Comparison of ENCODE assay signal across 28 mouse cellular contexts in genomic region chr8:95058661-95059060, GRCm38 (mm10). TPM values are rescaled to one million over a fixed set of nuclear protein-coding genes. Genes with fewer than 3 reads are reported as not detected.
DNase-seq lines count a peak whose midpoint lies in the region; ATAC-seq lines count a peak whose summit lies in the region.
"Had no signal": no experiment of that assay in that cellular context is flagged by ENCODE, and none has a peak within 500 bp of the region (broad histone marks: within the 10 kb centered on the region; RNA-seq: fewer than 3 reads in every experiment).

No protein-coding gene starts in this region.

- DNase-seq in heart, embryonic 10.5 days (ENCODE audit: low spot score): no peak
- DNase-seq in heart, postnatal 36 days: no peak
- DNase-seq in 416B (ENCODE audit: low read depth): peak; percentile 65
- DNase-seq in layer of hippocampus, adult 8-10 months (ENCODE audit: low spot score in 2 of 2): no peak
- DNase-seq in gastrocnemius, postnatal 14 days: no peak
- DNase-seq: adrenal gland, adult 2 months; cerebellum, adult 18-20 months; cerebellum, postnatal 14 days; lung, embryonic 14.5 days; retina, postnatal 1 day; thymus, adult 18-20 months had no signal

- ATAC-seq in common myeloid progenitor, adult 5-6 weeks (replicated peaks; ENCODE audit: low read depth, poor library complexity, severe bottlenecking): peak; percentile 62
- peak; percentile 30 for ATAC-seq in megakaryocyte progenitor cell, adult 5-6 weeks (replicated peaks; ENCODE audit: poor library complexity)
- ATAC-seq: CD4-positive, CD25-positive, alpha-beta regulatory T cell, adult 4 months; intestine, postnatal 0 days; midbrain, embryonic 15.5 days; Patski had no signal

- WGBS in heart, embryonic 10.5 days: 76% methylated on average over 6 of the region's 6 CpGs

- no peaks in the 10 kb centered on the region for H3K9me3 ChIP-seq in heart, embryonic 10.5 days
- H3K9me3 ChIP-seq: embryonic facial prominence, embryonic 12.5 days; forebrain, embryonic 12.5 days; limb, embryonic 10.5 days; midbrain, embryonic 15.5 days; neural tube, embryonic 13.5 days; stomach, embryonic 15.5 days had no signal

- H3K27me3 ChIP-seq in heart, embryonic 10.5 days (ENCODE audit: insufficient read depth, poor library complexity, severe bottlenecking): no peaks in the 10 kb centered on the region
- H3K27me3 ChIP-seq: embryonic facial prominence, embryonic 12.5 days; forebrain, embryonic 12.5 days; midbrain, embryonic 15.5 days; neural tube, embryonic 13.5 days; stomach, embryonic 15.5 days had no signal

- peaks cover 11% of the 10 kb centered on the region; the same call in 1 of the 2 replicates for H3K4me1 ChIP-seq in heart, embryonic 10.5 days
- H3K4me1 ChIP-seq: embryonic facial prominence, embryonic 12.5 days; forebrain, embryonic 12.5 days; limb, embryonic 10.5 days; midbrain, embryonic 15.5 days; neural tube, embryonic 13.5 days; stomach, embryonic 15.5 days had no signal

- H3K4me3 ChIP-seq in heart, embryonic 10.5 days: no peak overlapping the region
- H3K4me3 ChIP-seq: embryonic facial prominence, embryonic 12.5 days; forebrain, embryonic 12.5 days; limb, embryonic 10.5 days; midbrain, embryonic 15.5 days; myocyte; neural tube, embryonic 13.5 days; stomach, embryonic 15.5 days had no signal

- intact Hi-C loops in heart, postnatal 36 days (cut with DNase I): no loop called here
- intact Hi-C loops in gastrocnemius, postnatal 14 days (cut with DNase I; ENCODE audit: low total_unique reads): no loop called here

- H3K36me3 ChIP-seq in heart, embryonic 10.5 days: no peaks in the 10 kb centered on the region
- H3K36me3 ChIP-seq: embryonic facial prominence, embryonic 12.5 days; forebrain, embryonic 12.5 days; limb, embryonic 10.5 days; midbrain, embryonic 15.5 days; neural tube, embryonic 13.5 days; stomach, embryonic 15.5 days had no signal

- H3K27ac ChIP-seq in heart, embryonic 10.5 days: peak overlapping the region; percentile 22; the same call in 1 of the 2 replicates
- H3K27ac ChIP-seq: embryonic facial prominence, embryonic 12.5 days; forebrain, embryonic 12.5 days; kidney, postnatal 0 days; limb, embryonic 10.5 days; midbrain, embryonic 15.5 days; neural tube, embryonic 13.5 days; stomach, embryonic 15.5 days had no signal

RNA-seq across cellular contexts. Expression of gene Drc7, which starts 3.8 kb away (rescaled TPM):
- 0.09 TPM in 1 of 2 replicates, not detected in the other for polyA plus RNA-seq in heart, embryonic 10.5 days (2016; fragmentation: Nextera tagmentation; extraction: Ambion mirVana)
- not detected for total RNA-seq in heart, postnatal 36 days (2021)
- 8.4 and 9.8 TPM in 2 replicates for total RNA-seq in common myeloid progenitor, adult 5-6 weeks (2017)
- total RNA-seq in megakaryocyte progenitor cell, adult 5-6 weeks (2015): 1.2 and 1.8 TPM in 2 replicates
- total RNA-seq in megakaryocyte progenitor cell, adult 5-6 weeks (2017): 3.8 and 7.1 TPM in 2 replicates
- total RNA-seq in layer of hippocampus, adult 8-10 months (2022): 1 to 10 TPM; 1.7 to 3.6 (median 1.8) TPM
- not detected for total RNA-seq in gastrocnemius, postnatal 14 days (2021)
- total RNA-seq: adrenal gland, adult 2 months; adrenal gland, postnatal 4 days; gastrocnemius, postnatal 4 days; liver, adult 2 months had no signal
- polyA plus RNA-seq: adrenal gland, adult 2 months; CD4-positive, CD25-positive, alpha-beta regulatory T cell, adult 4 months; intestine, postnatal 0 days; kidney, postnatal 0 days; large intestine, adult 2 months; liver, adult 2 months; lung, embryonic 14.5 days had no signal

RNA-seq across cellular contexts. Expression of gene Katnb1, which starts 22.3 kb away (rescaled TPM):
- 25.8 and 29.8 TPM in 2 replicates for polyA plus RNA-seq in heart, embryonic 10.5 days (2016; fragmentation: Nextera tagmentation; extraction: Ambion mirVana)
- 1 to 10 TPM; 7.2 to 7.5 TPM for total RNA-seq in heart, postnatal 36 days (2021)
- 17.5 and 24.6 TPM in 2 replicates for total RNA-seq in common myeloid progenitor, adult 5-6 weeks (2017)
- total RNA-seq in megakaryocyte progenitor cell, adult 5-6 weeks (2015): 6.3 and 7.3 TPM in 2 replicates
- total RNA-seq in megakaryocyte progenitor cell, adult 5-6 weeks (2017): 25.2 and 25.9 TPM in 2 replicates
- total RNA-seq in layer of hippocampus, adult 8-10 months (2022): 10 to 100 TPM; 41.0 to 47.8 (median 43.0) TPM
- 1 to 10 TPM; 5.4 to 7.5 TPM for total RNA-seq in gastrocnemius, postnatal 14 days (2021)

RNA-seq across cellular contexts. Expression of gene Adgrg3, which starts 41.2 kb away (rescaled TPM):
- 3.0 and 3.9 TPM in 2 replicates for polyA plus RNA-seq in heart, embryonic 10.5 days (2016; fragmentation: Nextera tagmentation; extraction: Ambion mirVana)
- 1 to 10 TPM; 1.9 to 2.1 TPM for total RNA-seq in heart, postnatal 36 days (2021)
- total RNA-seq in common myeloid progenitor, adult 5-6 weeks (2017): 144 and 156 TPM in 2 replicates
- 106 and 111 TPM in 2 replicates for total RNA-seq in megakaryocyte progenitor cell, adult 5-6 weeks (2015)
- 178 and 215 TPM in 2 replicates for total RNA-seq in megakaryocyte progenitor cell, adult 5-6 weeks (2017)
- total RNA-seq in layer of hippocampus, adult 8-10 months (2022): under 1 TPM in 3 of 4 experiments, not detected in 1; 0.20 to 0.47 (median 0.27) TPM
- total RNA-seq in gastrocnemius, postnatal 14 days (2021): under 1 TPM; 0.33 TPM

Comparison
In these comparisons a context has a peak if more than half of its experiments do, and no peak if none do; other contexts are left out.
1. RNA of gene Adgrg3, which starts 41.2 kb away (total RNA-seq): 106 to 215 TPM in megakaryocyte progenitor cell, adult 5-6 weeks and 144 to 156 TPM in common myeloid progenitor, adult 5-6 weeks; 1.9 to 2.1 TPM in heart, postnatal 36 days, 0.33 TPM in gastrocnemius, postnatal 14 days and 0.20 to 0.47 TPM in layer of hippocampus, adult 8-10 months; every median in the first group is over 10 times any median in the second.